Comparison of ENCODE assay signal across 8 mouse cellular contexts in genomic region chr11:82870173-82871030, GRCm38 (mm10). TPM values are rescaled to one million over a fixed set of nuclear protein-coding genes. Genes with fewer than 3 reads are reported as not detected.
DNase-seq lines count a peak whose midpoint lies in the region; ATAC-seq lines count a peak whose summit lies in the region.

No protein-coding gene starts in this region.

- no peaks in the 10 kb centered on the region for H3K9me3 ChIP-seq in forebrain, embryonic 11.5 days (ENCODE audit: control insufficient read depth, low read length)
- no peaks in the 10 kb centered on the region for H3K9me3 ChIP-seq in heart, embryonic 15.5 days (replicated peaks)
- H3K9me3 ChIP-seq in liver, embryonic 16.5 days (replicated peaks; ENCODE audit: control insufficient read depth, low read length) = no peaks in the 10 kb centered on the region

- DNase-seq in ES-CJ7 (ENCODE audit: low read depth, low spot score) = peak; percentile 88
- peak; percentile 19 to 21 for DNase-seq in adrenal gland, postnatal 4 days (ENCODE audit: low spot score in 2 of 2)
- DNase-seq in forebrain, embryonic 11.5 days (ENCODE audit: low spot score) = peak; percentile 56
- peak; percentile 81 for DNase-seq in kidney, postnatal 10 days
- DNase-seq in neural tube, embryonic 10.5 days (ENCODE audit: extremely low spot score, low spot score) = peak; percentile 37
- DNase-seq in thymus, postnatal 14 days = peak; percentile 37

- peak overlapping the region; percentile 75 for H3K9ac ChIP-seq in forebrain, embryonic 11.5 days (ENCODE audit: low read length)
- H3K9ac ChIP-seq in heart, embryonic 15.5 days = peak overlapping the region; percentile 85
- H3K9ac ChIP-seq in liver, embryonic 16.5 days (ENCODE audit: low read depth, low read length) = peak overlapping the region; percentile 96

- H3K27me3 ChIP-seq in forebrain, embryonic 11.5 days (ENCODE audit: control insufficient read depth, insufficient read depth, low read length) = no peaks in the 10 kb centered on the region
- no peaks in the 10 kb centered on the region for H3K27me3 ChIP-seq in heart, embryonic 15.5 days
- no peaks in the 10 kb centered on the region for H3K27me3 ChIP-seq in liver, embryonic 16.5 days (ENCODE audit: control insufficient read depth, insufficient read depth, low read depth, low read length)

- peak overlapping the region; percentile 78 for H3K4me2 ChIP-seq in forebrain, embryonic 11.5 days (ENCODE audit: low read depth, low read length, severe bottlenecking)
- peak overlapping the region; percentile 91 for H3K4me2 ChIP-seq in heart, embryonic 15.5 days
- peak overlapping the region; percentile 67 for H3K4me2 ChIP-seq in liver, embryonic 16.5 days (ENCODE audit: low read depth, low read length)

- H3K27ac ChIP-seq in forebrain, embryonic 11.5 days (ENCODE audit: low read depth, low read length) = no peak overlapping the region
- H3K27ac ChIP-seq in heart, embryonic 15.5 days = peak overlapping the region; percentile 69
- peak overlapping the region; percentile 93 for H3K27ac ChIP-seq in liver, embryonic 16.5 days (ENCODE audit: low read length)

- H3K4me3 ChIP-seq in forebrain, embryonic 11.5 days (ENCODE audit: low read depth, low read length) = peak overlapping the region; percentile 76
- H3K4me3 ChIP-seq in heart, embryonic 15.5 days = peak overlapping the region; percentile 99
- peak overlapping the region; percentile 95 for H3K4me3 ChIP-seq in liver, embryonic 16.5 days (ENCODE audit: low read depth, low read length)

- H3K4me1 ChIP-seq in forebrain, embryonic 11.5 days (replicated peaks; ENCODE audit: control insufficient read depth, insufficient read depth, low read length) = 0 out of 2 replicates have a peak, but pooled peaks cover 1% of the 10 kb centered on the region
- peaks cover 16% of the 10 kb centered on the region for H3K4me1 ChIP-seq in heart, embryonic 15.5 days (replicated peaks)
- peaks cover 30% of the 10 kb centered on the region for H3K4me1 ChIP-seq in liver, embryonic 16.5 days (ENCODE audit: control insufficient read depth, low read depth, low read length)

- peak; percentile 37; the same call in 1 of the 2 replicates for ATAC-seq in forebrain, embryonic 11.5 days (replicated peaks; ENCODE audit: low FRiP score)
- peak; percentile 30 for ATAC-seq in heart, embryonic 15.5 days (replicated peaks; ENCODE audit: insufficient number of reproducible peaks, insufficient read depth, low FRiP score, low read depth)
- ATAC-seq in liver, embryonic 16.5 days (ENCODE audit: low read depth) = peak; percentile 58

- WGBS in forebrain, embryonic 11.5 days = 5% methylated on average over 36 of the region's 36 CpGs
- 3% methylated on average over 36 of the region's 36 CpGs for WGBS in heart, embryonic 15.5 days
- WGBS in liver, embryonic 16.5 days (ENCODE audit: insufficient replicate concordance) = under 1% methylated on average over 36 of the region's 36 CpGs

- H3K36me3 ChIP-seq in forebrain, embryonic 11.5 days (ENCODE audit: control insufficient read depth, insufficient read depth, low read length) = no peaks in the 10 kb centered on the region
- H3K36me3 ChIP-seq in heart, embryonic 15.5 days = no peaks in the 10 kb centered on the region
- no peaks in the 10 kb centered on the region for H3K36me3 ChIP-seq in liver, embryonic 16.5 days (ENCODE audit: control insufficient read depth, insufficient read depth)

RNA-seq across cellular contexts. Expression of gene Rffl, which starts 0.6 kb away (rescaled TPM):
- 10 to 100 TPM; 10.6 to 12.0 TPM for total RNA-seq in adrenal gland, postnatal 4 days (2021)
- 17.0 and 18.4 TPM in 2 replicates for polyA plus RNA-seq in forebrain, embryonic 11.5 days (2014; fragmentation: Nextera tagmentation; extraction: Ambion mirVana)
- polyA plus RNA-seq in heart, embryonic 15.5 days (2015; fragmentation: Nextera tagmentation; extraction: Ambion mirVana) = 3.8 and 6.5 TPM in 2 replicates
- polyA plus RNA-seq in liver, embryonic 16.5 days (2015; fragmentation: Nextera tagmentation; extraction: Ambion mirVana) = 25.8 and 26.4 TPM in 2 replicates

RNA-seq across cellular contexts. Expression of gene Rad51d, which starts 20.0 kb away (rescaled TPM):
- 10 to 100 TPM; 16.4 to 16.8 TPM for total RNA-seq in adrenal gland, postnatal 4 days (2021)
- 15.6 and 17.4 TPM in 2 replicates for polyA plus RNA-seq in forebrain, embryonic 11.5 days (2014; fragmentation: Nextera tagmentation; extraction: Ambion mirVana)
- polyA plus RNA-seq in heart, embryonic 15.5 days (2015; fragmentation: Nextera tagmentation; extraction: Ambion mirVana) = 11.9 and 14.1 TPM in 2 replicates
- polyA plus RNA-seq in liver, embryonic 16.5 days (2015; fragmentation: Nextera tagmentation; extraction: Ambion mirVana) = 4.1 and 4.7 TPM in 2 replicates

RNA-seq across cellular contexts. Expression of gene Fndc8, which starts 21.5 kb away (rescaled TPM):
- total RNA-seq in adrenal gland, postnatal 4 days (2021) = under 1 TPM; 0.23 to 0.25 TPM
- polyA plus RNA-seq in forebrain, embryonic 11.5 days (2014; fragmentation: Nextera tagmentation; extraction: Ambion mirVana) = 0.44 and 0.48 TPM in 2 replicates
- 0.08 and 0.14 TPM in 2 replicates for polyA plus RNA-seq in heart, embryonic 15.5 days (2015; fragmentation: Nextera tagmentation; extraction: Ambion mirVana)
- polyA plus RNA-seq in liver, embryonic 16.5 days (2015; fragmentation: Nextera tagmentation; extraction: Ambion mirVana) = 0.09 and 0.12 TPM in 2 replicates

RNA-seq across cellular contexts. Expression of gene Nle1, which starts 37.8 kb away (rescaled TPM):
- total RNA-seq in adrenal gland, postnatal 4 days (2021) = 10 to 100 TPM; 30.7 to 33.4 TPM
- polyA plus RNA-seq in forebrain, embryonic 11.5 days (2014; fragmentation: Nextera tagmentation; extraction: Ambion mirVana) = 31.9 and 34.8 TPM in 2 replicates
- polyA plus RNA-seq in heart, embryonic 15.5 days (2015; fragmentation: Nextera tagmentation; extraction: Ambion mirVana) = 17.7 and 25.9 TPM in 2 replicates
- 9.1 and 10.7 TPM in 2 replicates for polyA plus RNA-seq in liver, embryonic 16.5 days (2015; fragmentation: Nextera tagmentation; extraction: Ambion mirVana)

RNA-seq across cellular contexts. Expression of gene Unc45b, which starts 39.9 kb away (rescaled TPM):
- 10 to 100 TPM; 14.9 to 15.5 TPM for total RNA-seq in adrenal gland, postnatal 4 days (2021)
- 0.20 and 0.41 TPM in 2 replicates for polyA plus RNA-seq in forebrain, embryonic 11.5 days (2014; fragmentation: Nextera tagmentation; extraction: Ambion mirVana)
- 169 and 170 TPM in 2 replicates for polyA plus RNA-seq in heart, embryonic 15.5 days (2015; fragmentation: Nextera tagmentation; extraction: Ambion mirVana)
- 1.4 and 2.4 TPM in 2 replicates for polyA plus RNA-seq in liver, embryonic 16.5 days (2015; fragmentation: Nextera tagmentation; extraction: Ambion mirVana)

Comparison
In these comparisons a context has a peak if more than half of its experiments do, and no peak if none do; other contexts are left out.
1. DNase-seq: peak in every context shown above with its lines; median percentile 88 in ES-CJ7; 81 in kidney, postnatal 10 days; 56 in forebrain, embryonic 11.5 days; 37 in neural tube, embryonic 10.5 days; 37 in thymus, postnatal 14 days; 20 in adrenal gland, postnatal 4 days.